Mouse (Mus musculus) forebrain, postnatal 0 days (tissue): ENCODE measurements at regions not wholly inside any gene's neighbourhood (a gene's known extent, or its start where the extent isn't known, plus 50 kb on each side); places are given as distances from the start of the nearest gene placed in this dataset.
A peak's percentile ranks its signal among the peaks of the same experiment; 100 is the strongest.

Source experiments
- ATAC-seq: fragments of 200-750 bp; cut with Nextera tagmentation; 2 replicates; pipeline ENCODE4 v1.8.0; 2017; ENCODE audit warnings: mild to moderate bottlenecking, moderate library complexity
- DNase-seq: peaks from one replicate; pipeline ENCODE4 v3.0.0-alpha.2; 2015
- H3K27ac ChIP-seq: fragments of 300-500 bp; sonication (generic); 2 replicates; pipeline ENCODE4 v1.5.1; 2014; ENCODE audit warnings: low read depth, mild to moderate bottlenecking, antibody characterized with exemption, low read length, moderate library complexity, mixed read lengths
- H3K27me3 ChIP-seq: fragments of 300-500 bp; sonication (generic); 2 replicates; pipeline ENCODE4 v1.6.1; 2014; ENCODE audit warnings: mild to moderate bottlenecking, low read length, mixed read lengths; ENCODE audit not compliant: insufficient read depth
- H3K36me3 ChIP-seq: fragments of 300-500 bp; sonication (generic); 2 replicates; pipeline ENCODE4 v1.6.1; 2014; ENCODE audit warnings: mild to moderate bottlenecking, moderate library complexity; ENCODE audit not compliant: insufficient read depth
- H3K4me1 ChIP-seq: fragments of 300-500 bp; sonication (generic); 2 replicates; pipeline ENCODE4 v1.6.1; 2014; ENCODE audit warnings: antibody characterized with exemption; ENCODE audit not compliant: insufficient read depth
- H3K4me2 ChIP-seq: fragments of 300-500 bp; sonication (generic); 2 replicates; pipeline ENCODE4 v1.6.1; 2014; ENCODE audit warnings: low read depth, mild to moderate bottlenecking, moderate library complexity
- H3K4me3 ChIP-seq: fragments of 300-500 bp; sonication (generic); 2 replicates; pipeline ENCODE4 v1.5.1; 2014; ENCODE audit warnings: low read depth, low read length, mixed read lengths
- H3K9ac ChIP-seq: fragments of 300-500 bp; sonication (generic); 2 replicates; pipeline ENCODE4 v1.6.1; 2014; ENCODE audit warnings: mild to moderate bottlenecking
- H3K9me3 ChIP-seq: fragments of 300-500 bp; sonication (generic); 2 replicates; pipeline ENCODE4 v1.6.1; 2016; ENCODE audit warnings: low read length
- CTCF ChIP-seq: sonication (generic); IDR thresholded peaks from 2 replicates; pipeline ENCODE4 v1.5.1; 2016; ENCODE audit warnings: antibody characterized with exemption, control low read depth, low read depth
- WGBS: fragments of 180-500 bp; shearing (Covaris S2); extraction: QIAGEN DNeasy Blood & Tissue Kit; methylation state at CpG from one replicate; pipeline ENCODE4 v1.1.7; 2014; 5-methylcytosine and 5-hydroxymethylcytosine counted together

GRCm38 (mm10) chr8:18388353-18388752 lies 589.7 kb downstream of the Defb40 start:
- no peaks in the 10 kb centered on the region for H3K9me3 ChIP-seq
- H3K4me1 ChIP-seq, result no peaks in the 10 kb centered on the region
- H3K4me2 ChIP-seq, result no peak overlapping the region
- TF ChIP-seq CTCF, result peak; percentile 71
- DNase-seq (peak; percentile 54), ATAC-seq (peak; percentile 34; the same call in 1 of the 2 replicates)
- H3K27ac ChIP-seq, result no peak overlapping the region
- H3K4me3 ChIP-seq, result no peak overlapping the region
- H3K36me3 ChIP-seq, result no peaks in the 10 kb centered on the region
- H3K9ac ChIP-seq, result no peak overlapping the region
- H3K27me3 ChIP-seq, result no peaks in the 10 kb centered on the region
- WGBS, result 2% methylated on average over 5 of the region's 5 CpGs

- Histone ChIP-seq H3K4me3 (no peak overlapping the region), H3K9me3 (no peaks in the 10 kb centered on the region), H3K36me3 (no peaks in the 10 kb centered on the region), H3K27me3 (no peaks in the 10 kb centered on the region), H3K27ac (no peak overlapping the region), H3K4me1 (no peaks in the 10 kb centered on the region), H3K9ac (no peak overlapping the region), H3K4me2 (no peak overlapping the region)
- no peak for DNase-seq
- 8% methylated on average over 3 of the region's 3 CpGs for WGBS
- no peak for TF ChIP-seq CTCF
- no peak; the same call in 1 of the 2 replicates for ATAC-seq
Measured at GRCm38 (mm10) chr8:18381615-18382178, 596.4 kb downstream of the Defb40 start.

- peak; percentile 56 for DNase-seq
- Histone ChIP-seq H3K9me3 (no peaks in the 10 kb centered on the region), H3K4me3 (no peak overlapping the region), H3K27ac (no peak overlapping the region), H3K27me3 (no peaks in the 10 kb centered on the region), H3K4me2 (no peak overlapping the region), H3K4me1 (no peaks in the 10 kb centered on the region), H3K36me3 (no peaks in the 10 kb centered on the region), H3K9ac (no peak overlapping the region)
- 65% methylated on average over 4 of the region's 4 CpGs for WGBS
- no peak for TF ChIP-seq CTCF
- peak; percentile 74 for ATAC-seq
Measured at GRCm38 (mm10) chr8:18348716-18349115, 629.3 kb downstream of the Defb40 start.

GRCm38 (mm10) chr8:18346248-18346647 lies 631.8 kb downstream of the Defb40 start:
- TF ChIP-seq CTCF, result no peak
- H3K4me1 ChIP-seq, result no peaks in the 10 kb centered on the region
- H3K9me3 ChIP-seq, result no peaks in the 10 kb centered on the region
- no peaks in the 10 kb centered on the region for H3K27me3 ChIP-seq
- no peaks in the 10 kb centered on the region for H3K36me3 ChIP-seq
- ATAC-seq (no peak), DNase-seq (no peak)
- no peak overlapping the region for H3K9ac ChIP-seq
- H3K4me3 ChIP-seq, result no peak overlapping the region
- 68% methylated on average over 4 of the region's 4 CpGs for WGBS
- H3K4me2 ChIP-seq, result no peak overlapping the region
- H3K27ac ChIP-seq, result no peak overlapping the region

GRCm38 (mm10) chr8:18345322-18345721 lies 632.7 kb downstream of the Defb40 start:
- ATAC-seq, result peak; percentile 86

GRCm38 (mm10) chr8:18344838-18345237 lies 633.2 kb downstream of the Defb40 start:
- H3K4me1 ChIP-seq, result no peaks in the 10 kb centered on the region
- no peaks in the 10 kb centered on the region for H3K36me3 ChIP-seq
- H3K27me3 ChIP-seq, result no peaks in the 10 kb centered on the region
- DNase-seq (no peak), ATAC-seq (no peak)
- no peaks in the 10 kb centered on the region for H3K9me3 ChIP-seq
- no peak for TF ChIP-seq CTCF
- H3K4me2 ChIP-seq, result no peak overlapping the region
- no peak overlapping the region for H3K27ac ChIP-seq
- 80% methylated on average over 5 of the region's 5 CpGs for WGBS
- H3K4me3 ChIP-seq, result no peak overlapping the region
- H3K9ac ChIP-seq, result no peak overlapping the region

More at GRCm38 (mm10) chr8:18345322-18345721, 632.7 kb downstream of the Defb40 start:
- peak; percentile 81 for DNase-seq
- Histone ChIP-seq H3K27ac (no peak overlapping the region), H3K27me3 (no peaks in the 10 kb centered on the region), H3K4me2 (no peak overlapping the region), H3K9ac (no peak overlapping the region), H3K4me1 (no peaks in the 10 kb centered on the region), H3K9me3 (no peaks in the 10 kb centered on the region), H3K4me3 (no peak overlapping the region), H3K36me3 (no peaks in the 10 kb centered on the region)
- peak; percentile 94 for TF ChIP-seq CTCF
- 10% methylated on average over 6 of the region's 6 CpGs for WGBS

GRCm38 (mm10) chr8:18335576-18335975 lies 642.5 kb downstream of the Defb40 start:
- no peak for TF ChIP-seq CTCF

GRCm38 (mm10) chr8:18328521-18328920 lies 649.5 kb downstream of the Defb40 start:
- TF ChIP-seq CTCF, result no peak
- DNase-seq, result no peak

More at GRCm38 (mm10) chr8:18335576-18335975, 642.5 kb downstream of the Defb40 start:
- no peak overlapping the region for H3K4me2 ChIP-seq
- H3K9ac ChIP-seq, result no peak overlapping the region
- WGBS, result 90% methylated on average over 1 of the region's 1 CpGs
- H3K27me3 ChIP-seq, result no peaks in the 10 kb centered on the region
- no peaks in the 10 kb centered on the region for H3K9me3 ChIP-seq
- H3K4me3 ChIP-seq, result no peak overlapping the region
- no peaks in the 10 kb centered on the region for H3K4me1 ChIP-seq
- DNase-seq (no peak), ATAC-seq (no peak)
- H3K27ac ChIP-seq, result no peak overlapping the region
- no peaks in the 10 kb centered on the region for H3K36me3 ChIP-seq

More at GRCm38 (mm10) chr8:18328521-18328920, 649.5 kb downstream of the Defb40 start:
- Histone ChIP-seq H3K4me3 (no peak overlapping the region), H3K4me2 (no peak overlapping the region), H3K4me1 (no peaks in the 10 kb centered on the region), H3K27me3 (no peaks in the 10 kb centered on the region), H3K27ac (no peak overlapping the region), H3K9ac (no peak overlapping the region), H3K36me3 (no peaks in the 10 kb centered on the region), H3K9me3 (no peaks in the 10 kb centered on the region)
- no peak for ATAC-seq
- WGBS, result 95% methylated on average over 2 of the region's 2 CpGs
